Mouse (Mus musculus) liver, embryonic 14.5 days (tissue): Measurements from ENCODE around the gene Pds5b.

Experiments used
- CTCF ChIP-seq: IDR thresholded peaks from 2 replicates; pipeline ENCODE4 v1.5.1; 2016; ENCODE audit warnings: antibody characterized with exemption, low read depth, control low read depth
- EP300 ChIP-seq: IDR thresholded peaks from 2 replicates; pipeline ENCODE4 v1.6.1; 2016; ENCODE audit warnings: antibody characterized with exemption, low read depth

- TF ChIP-seq EP300 (no peak), CTCF (no peak)
Measured at GRCm38 (mm10) chr5:150711503-150711902, 38.0 kb downstream of the Pds5b start.
